Mouse (Mus musculus) brain, embryonic 14.5 days (tissue): Measurements from ENCODE around the gene 1700021F05Rik.

Experiments used
- CTCF ChIP-seq: fragments of 200-500 bp; IDR thresholded peaks from 2 replicates; pipeline ENCODE4 v1.5.1; 2012; ENCODE audit warnings: inconsistent platforms, mild to moderate bottlenecking, moderate library complexity, borderline replicate concordance; ENCODE audit not compliant: insufficient read depth, insufficient read length; ENCODE audit errors: extremely low read depth
- POLR2A ChIP-seq: fragments of 200-500 bp; IDR thresholded peaks from 2 replicates; pipeline ENCODE4 v1.6.1; 2012; ENCODE audit warnings: mild to moderate bottlenecking, inconsistent platforms, borderline replicate concordance; ENCODE audit not compliant: poor library complexity, insufficient read depth, insufficient read length, severe bottlenecking; ENCODE audit errors: extremely low read depth

GRCm38 (mm10) chr10:43557630-43558165 lies 16.9 kb upstream of the 1700021F05Rik start:
- no peak for TF ChIP-seq CTCF
- no peak for TF ChIP-seq POLR2A
